Mouse (Mus musculus): Measurements from ENCODE around the gene Wwox. TPM values are rescaled to one million over a fixed set of nuclear protein-coding genes. Genes with fewer than 3 reads are reported as not detected.

Gene Wwox
- polyA plus RNA-seq, 1 experiment: 13.5 TPM

DNA sequence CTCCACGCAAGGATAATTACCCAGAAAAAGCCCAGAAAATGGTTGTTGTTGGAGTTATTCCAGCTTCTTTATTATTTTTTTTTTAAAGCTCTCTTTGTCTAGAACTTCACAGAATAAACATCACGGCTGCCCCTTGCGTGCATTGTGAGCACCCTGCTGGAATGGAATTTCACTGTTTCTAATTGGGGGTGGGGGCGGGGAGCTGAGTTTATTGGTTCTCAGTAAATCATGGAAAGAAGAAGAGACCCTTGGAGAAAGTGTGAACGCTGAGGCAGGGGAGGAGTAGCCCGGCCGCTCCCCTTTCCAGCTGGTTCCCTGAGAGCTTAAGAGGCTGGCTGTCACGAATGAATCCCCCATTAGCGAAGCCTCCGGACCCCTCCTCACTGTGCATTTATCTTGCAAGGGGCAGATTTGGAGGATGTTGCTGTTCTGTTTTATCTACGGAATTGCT, 436.7 kb downstream of the Wwox start:
- peaks cover 8% of the 10 kb centered on the region for H3K4me1 ChIP-seq (ENCODE audit: control insufficient read depth, insufficient read depth, low read length)
- WGBS: 85% methylated on average over 11 of the region's 11 CpGs

GRCm38 (mm10) chr8:114876696-114877206, 437.3 kb downstream of the Wwox start:
- H3K4me1 ChIP-seq (ENCODE audit: control insufficient read depth, insufficient read depth, low read length): peaks cover 12% of the 10 kb centered on the region
- TF ChIP-seq POLR2A (IDR thresholded peaks at IDR 0.05; ENCODE audit: borderline replicate concordance, control insufficient read depth, low read depth, low read length) (no peak), CTCF (IDR thresholded peaks at IDR 0.05; ENCODE audit: control insufficient read depth, insufficient read depth, low read length) (no peak)
- H3K27ac ChIP-seq (ENCODE audit: control insufficient read depth, insufficient read depth, low read depth, low read length, poor library complexity): no peak overlapping the region

More for the DNA sequence above, 436.7 kb downstream of the Wwox start:
- TF ChIP-seq CTCF (IDR thresholded peaks at IDR 0.05; ENCODE audit: control insufficient read depth, insufficient read depth, low read length) (no peak), POLR2A (IDR thresholded peaks at IDR 0.05; ENCODE audit: borderline replicate concordance, control insufficient read depth, low read depth, low read length) (no peak)
- Histone ChIP-seq H3K27ac (ENCODE audit: control insufficient read depth, insufficient read depth, low read depth, low read length, poor library complexity) (no peak overlapping the region), H3K4me3 (replicated peaks; ENCODE audit: control insufficient read depth, low read depth, low read length) (no peak overlapping the region)

GRCm38 (mm10) chr8:114877234-114877633, 437.8 kb downstream of the Wwox start:
- Histone ChIP-seq H3K4me3 (replicated peaks; ENCODE audit: control insufficient read depth, low read depth, low read length) (no peak overlapping the region), H3K4me1 (ENCODE audit: control insufficient read depth, insufficient read depth, low read length) (peaks cover 14% of the 10 kb centered on the region), H3K27ac (ENCODE audit: control insufficient read depth, insufficient read depth, low read depth, low read length, poor library complexity) (no peak overlapping the region)
- 85% methylated on average over 10 of the region's 10 CpGs for WGBS
- TF ChIP-seq POLR2A (IDR thresholded peaks at IDR 0.05; ENCODE audit: borderline replicate concordance, control insufficient read depth, low read depth, low read length) (no peak), CTCF (IDR thresholded peaks at IDR 0.05; ENCODE audit: control insufficient read depth, insufficient read depth, low read length) (no peak)

More at GRCm38 (mm10) chr8:114876696-114877206, 437.3 kb downstream of the Wwox start:
- no peak overlapping the region for H3K4me3 ChIP-seq (replicated peaks; ENCODE audit: control insufficient read depth, low read depth, low read length)
- WGBS: 28% methylated on average over 9 of the region's 9 CpGs

DNA sequence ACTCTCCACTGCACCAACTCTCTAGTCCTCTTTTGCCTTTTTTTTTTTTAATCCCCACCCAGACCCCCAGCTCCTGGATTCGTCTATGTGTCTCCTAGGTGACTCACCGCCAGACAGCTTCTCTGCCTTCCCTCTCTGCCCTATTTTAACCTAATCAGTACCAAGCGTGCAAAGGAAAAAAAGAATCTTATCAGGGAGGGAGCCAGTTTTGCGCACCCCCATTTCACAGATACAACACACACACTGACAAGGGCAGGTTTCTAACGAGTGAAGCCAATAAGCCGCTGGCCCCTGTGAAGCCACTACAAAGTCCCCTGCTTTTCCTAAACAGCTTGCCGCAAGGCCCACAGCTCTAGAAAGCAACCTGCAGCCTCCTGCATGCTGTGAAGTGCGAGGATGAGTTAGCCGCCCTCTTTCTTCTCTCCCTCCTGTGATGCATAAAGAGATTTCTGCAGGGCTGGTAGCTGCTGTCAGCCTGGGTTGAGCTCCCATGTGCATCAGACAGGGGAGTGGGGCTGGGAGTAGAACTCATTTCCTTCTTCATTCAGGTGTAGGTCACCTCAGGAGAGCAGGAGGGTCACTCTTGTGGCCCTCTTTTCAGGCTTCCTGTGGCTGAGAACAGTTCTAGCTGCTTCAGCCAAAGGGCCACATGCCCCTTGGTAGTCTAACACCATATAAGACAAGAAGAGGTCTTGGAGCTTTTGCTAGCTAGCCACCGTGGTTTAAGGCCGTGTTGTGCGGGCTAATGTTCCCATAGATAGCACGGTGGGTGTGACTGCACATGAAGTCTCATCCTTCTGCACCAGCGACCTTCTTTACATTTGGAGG, 439.2 kb downstream of the Wwox start:
- TF ChIP-seq CTCF (IDR thresholded peaks at IDR 0.05; ENCODE audit: control insufficient read depth, insufficient read depth, low read length) (no peak), POLR2A (IDR thresholded peaks at IDR 0.05; ENCODE audit: borderline replicate concordance, control insufficient read depth, low read depth, low read length) (no peak)
- WGBS: 43% methylated on average over 14 of the region's 14 CpGs
- H3K4me1 ChIP-seq (ENCODE audit: control insufficient read depth, insufficient read depth, low read length): peaks cover 14% of the 10 kb centered on the region
- H3K27ac ChIP-seq (ENCODE audit: control insufficient read depth, insufficient read depth, low read depth, low read length, poor library complexity): peak overlapping the region; percentile 35
- no peak overlapping the region for H3K4me3 ChIP-seq (replicated peaks; ENCODE audit: control insufficient read depth, low read depth, low read length)

GRCm38 (mm10) chr8:114879277-114879568, 439.8 kb downstream of the Wwox start:
- Histone ChIP-seq H3K27ac (ENCODE audit: control insufficient read depth, insufficient read depth, low read depth, low read length, poor library complexity) (peak overlapping the region; percentile 35), H3K4me1 (ENCODE audit: control insufficient read depth, insufficient read depth, low read length) (peaks cover 14% of the 10 kb centered on the region), H3K4me3 (replicated peaks; ENCODE audit: control insufficient read depth, low read depth, low read length) (no peak overlapping the region)
- TF ChIP-seq POLR2A (IDR thresholded peaks at IDR 0.05; ENCODE audit: borderline replicate concordance, control insufficient read depth, low read depth, low read length) (no peak), CTCF (IDR thresholded peaks at IDR 0.05; ENCODE audit: control insufficient read depth, insufficient read depth, low read length) (no peak)
- 32% methylated on average over 4 of the region's 4 CpGs for WGBS

- TF ChIP-seq POLR2A (IDR thresholded peaks at IDR 0.05; ENCODE audit: borderline replicate concordance, control insufficient read depth, low read depth, low read length): no peak
- TF ChIP-seq CTCF (IDR thresholded peaks at IDR 0.05; ENCODE audit: control insufficient read depth, insufficient read depth, low read length): no peak
- 2% methylated on average over 2 of the region's 2 CpGs for WGBS
- H3K27ac ChIP-seq (ENCODE audit: control insufficient read depth, insufficient read depth, low read depth, low read length, poor library complexity): peak overlapping the region; percentile 25
- peaks cover 14% of the 10 kb centered on the region for H3K4me1 ChIP-seq (ENCODE audit: control insufficient read depth, insufficient read depth, low read length)
- no peak overlapping the region for H3K4me3 ChIP-seq (replicated peaks; ENCODE audit: control insufficient read depth, low read depth, low read length)
Measured at GRCm38 (mm10) chr8:114879678-114880077, 440.2 kb downstream of the Wwox start.

- TF ChIP-seq POLR2A (IDR thresholded peaks at IDR 0.05; ENCODE audit: borderline replicate concordance, control insufficient read depth, low read depth, low read length) (no peak), CTCF (IDR thresholded peaks at IDR 0.05; ENCODE audit: control insufficient read depth, insufficient read depth, low read length) (no peak)
- WGBS: 6% methylated on average over 8 of the region's 8 CpGs
- H3K4me1 ChIP-seq (ENCODE audit: control insufficient read depth, insufficient read depth, low read length): peaks cover 14% of the 10 kb centered on the region
- H3K27ac ChIP-seq (ENCODE audit: control insufficient read depth, insufficient read depth, low read depth, low read length, poor library complexity): peak overlapping the region; percentile 25; the same call in 1 of the 2 replicates
- H3K4me3 ChIP-seq (replicated peaks; ENCODE audit: control insufficient read depth, low read depth, low read length): no peak overlapping the region
Measured at GRCm38 (mm10) chr8:114880475-114881135, 441.1 kb downstream of the Wwox start.

GRCm38 (mm10) chr8:114881891-114882401, 442.5 kb downstream of the Wwox start:
- 32% methylated on average over 5 of the region's 5 CpGs for WGBS
- H3K4me3 ChIP-seq (replicated peaks; ENCODE audit: control insufficient read depth, low read depth, low read length): no peak overlapping the region
- TF ChIP-seq POLR2A (IDR thresholded peaks at IDR 0.05; ENCODE audit: borderline replicate concordance, control insufficient read depth, low read depth, low read length) (0 out of 2 replicates have a peak, but pooled peaks have one; percentile 11), CTCF (IDR thresholded peaks at IDR 0.05; ENCODE audit: control insufficient read depth, insufficient read depth, low read length) (peak; percentile 45; the same call in 1 of the 2 replicates)
- peak overlapping the region; percentile 78 for H3K27ac ChIP-seq (ENCODE audit: control insufficient read depth, insufficient read depth, low read depth, low read length, poor library complexity)
- H3K4me1 ChIP-seq (ENCODE audit: control insufficient read depth, insufficient read depth, low read length): peaks cover 14% of the 10 kb centered on the region
